Mouse (Mus musculus) lung, postnatal 0 days (tissue): ENCODE measurements around the gene Ctf1.

Experiments
- CTCF ChIP-seq: IDR thresholded peaks from 2 replicates; pipeline ENCODE4 v1.5.1; 2016; ENCODE audit warnings: antibody characterized with exemption, mild to moderate bottlenecking
- EP300 ChIP-seq: IDR thresholded peaks from 2 replicates; pipeline ENCODE4 v1.6.1; 2016; ENCODE audit warnings: antibody characterized with exemption, mild to moderate bottlenecking, control low read depth

DNA sequence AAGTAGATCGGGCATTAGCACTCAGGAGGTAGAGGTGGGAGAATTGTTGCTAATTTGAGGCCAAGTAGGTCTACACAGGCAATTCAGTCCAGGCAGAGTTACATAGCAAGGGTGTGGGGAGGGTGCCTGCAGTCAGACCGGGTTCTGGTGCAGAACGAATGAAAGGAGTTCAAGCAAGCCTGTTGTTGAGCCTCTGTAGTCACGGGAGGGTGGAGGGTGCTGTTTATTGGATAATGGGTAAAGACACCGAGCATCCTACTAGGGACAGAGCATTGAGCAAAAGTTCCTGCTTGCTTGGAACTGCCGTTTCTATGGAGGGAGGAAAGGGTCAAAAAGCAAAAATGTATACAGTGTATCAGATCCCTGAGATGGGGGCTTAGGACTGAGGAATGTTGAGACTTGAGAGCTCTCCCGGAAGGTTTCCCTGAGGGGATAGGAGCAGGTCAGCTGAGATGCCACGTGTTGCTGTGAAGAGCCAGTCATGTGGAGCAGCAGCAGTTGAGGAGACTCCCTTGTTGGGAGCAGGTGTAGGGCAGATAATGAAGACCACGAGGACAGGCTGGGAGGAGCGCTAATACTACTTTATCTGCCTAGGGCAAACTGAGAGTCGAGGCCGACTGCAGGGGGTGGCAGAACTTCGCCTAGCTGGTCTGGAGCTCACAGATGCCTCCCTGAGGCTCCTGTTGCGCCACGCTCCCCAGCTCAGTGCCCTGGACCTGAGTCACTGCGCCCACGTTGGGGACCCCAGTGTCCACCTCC is 54.5 kb downstream of the Ctf1 start:
- TF ChIP-seq CTCF (no peak), EP300 (no peak)
